Mouse (Mus musculus): ENCODE measurements around the gene Sfxn5.

DNA sequence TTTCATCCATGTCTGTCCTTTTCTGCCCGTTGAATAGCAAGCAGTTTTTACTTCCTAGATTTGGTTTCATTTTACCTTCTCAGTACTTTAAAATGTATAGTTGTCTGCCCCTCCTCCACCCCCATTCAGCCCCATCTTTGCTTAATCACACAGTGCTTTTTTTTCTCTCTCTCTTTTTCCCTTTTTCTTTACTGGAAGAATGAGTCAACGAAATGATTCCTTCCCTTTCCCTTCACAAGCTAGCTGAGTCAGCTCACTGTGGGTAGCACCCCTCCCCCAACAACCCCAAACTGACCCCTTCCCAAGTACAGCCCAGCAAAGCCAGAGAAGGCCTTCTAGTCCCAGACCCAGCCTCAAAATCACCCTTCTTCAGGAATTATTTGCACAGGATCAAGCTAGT lies 8.1 kb downstream of the Sfxn5 start:
- no peak for TF ChIP-seq POLR2A (IDR thresholded peaks at IDR 0.05; ENCODE audit: borderline replicate concordance, extremely low read depth, insufficient read depth, insufficient read length, poor library complexity, severe bottlenecking)
- TF ChIP-seq CTCF (IDR thresholded peaks at IDR 0.05; ENCODE audit: borderline replicate concordance, extremely low read depth, insufficient read depth, insufficient read length): no peak
